Mouse (Mus musculus) right cerebral cortex, postnatal 36 days (tissue): ENCODE measurements around the gene AC141477.1.

Source experiments
- DNase-seq, 2 experiments: peaks; one replicate each; pipeline ENCODE4 v3.0.0; 2022; ENCODE audit warnings: low spot score in 2 of 2, mixed read lengths in 1 of 2

The AC141477.1 gene

GRCm38 (mm10) chr10:76440281-76440680 lies at the start of gene AC141477.1:
Gene AC141477.1 (minus strand): TSS chr10:76440444.
- no peak for DNase-seq

GRCm38 (mm10) chr10:76489205-76489604 lies 49.0 kb upstream of the AC141477.1 start:
- DNase-seq = no peak

GRCm38 (mm10) chr10:76488265-76488664 lies 48.0 kb upstream of the AC141477.1 start:
- DNase-seq = no peak

GRCm38 (mm10) chr10:76486302-76486701 lies 46.1 kb upstream of the AC141477.1 start:
- no peak for DNase-seq

- DNase-seq = no peak
Observed at GRCm38 (mm10) chr10:76481480-76481879, 41.2 kb upstream of the AC141477.1 start.

GRCm38 (mm10) chr10:76480851-76481250 lies 40.6 kb upstream of the AC141477.1 start:
- no peak for DNase-seq

- no peak for DNase-seq
Observed at GRCm38 (mm10) chr10:76473759-76474158, 33.5 kb upstream of the AC141477.1 start.

GRCm38 (mm10) chr10:76468203-76469162 lies 28.2 kb upstream of the AC141477.1 start, which contains the start of the genes Mcm3ap and Ybey:
Gene Mcm3ap (plus strand): TSS chr10:76468927.
Gene Ybey (minus strand): TSS chr10:76469114.
- peak; percentile 84 to 86 for DNase-seq

- no peak for DNase-seq
Observed at GRCm38 (mm10) chr10:76462721-76463120, 22.5 kb upstream of the AC141477.1 start.

- DNase-seq = peak in 1 of 2 experiments; percentile 28
Observed at GRCm38 (mm10) chr10:76462312-76462711, 22.1 kb upstream of the AC141477.1 start.

GRCm38 (mm10) chr10:76461255-76461654 lies 21.0 kb upstream of the AC141477.1 start:
- no peak for DNase-seq

- DNase-seq = peak in 1 of 2 experiments; percentile 26
Observed at GRCm38 (mm10) chr10:76455289-76455688, 15.0 kb upstream of the AC141477.1 start.

- DNase-seq = no peak
Observed at GRCm38 (mm10) chr10:76448851-76449250, 8.6 kb upstream of the AC141477.1 start, which contains the start of gene 2610028H24Rik. Gene 2610028H24Rik (plus strand): TSS chr10:76449081.

GRCm38 (mm10) chr10:76447406-76448229 lies 7.4 kb upstream of the AC141477.1 start:
- DNase-seq = no peak

- DNase-seq = no peak
Observed at GRCm38 (mm10) chr10:76445996-76446681, 5.9 kb upstream of the AC141477.1 start.

GRCm38 (mm10) chr10:76442178-76443088 lies 2.2 kb upstream of the AC141477.1 start, which contains the start of gene Pcnt:
Gene Pcnt (minus strand): TSS chr10:76442786.
- peak; percentile 94 to 96 for DNase-seq

GRCm38 (mm10) chr10:76439107-76439890 lies 945 bp downstream of the AC141477.1 start:
- DNase-seq = no peak

GRCm38 (mm10) chr10:76433925-76434324 lies 6.3 kb downstream of the AC141477.1 start:
- DNase-seq = no peak

GRCm38 (mm10) chr10:76425674-76426073 lies 14.6 kb downstream of the AC141477.1 start:
- no peak for DNase-seq
